Mouse (Mus musculus) midbrain, embryonic 10.5 days (tissue): Measurements from ENCODE around the gene Hist2h3c1. TPM values are rescaled to one million over a fixed set of nuclear protein-coding genes. Genes with fewer than 3 reads are reported as not detected.
A peak's percentile ranks its signal among the peaks of the same experiment; 100 is the strongest.
"Not testable (repeated sequence)": the region's sequence is repeated elsewhere in the genome, so short reads cannot be mapped to it uniquely, and the experiment has no call there.

Experiments used
- DNase-seq: peaks from one replicate; pipeline ENCODE4 v3.0.0-alpha.2; 2017; ENCODE audit warnings: low spot score
- H3K27ac ChIP-seq: fragments of 300-500 bp; sonication (generic); replicated peaks from 2 replicates; pipeline ENCODE4 v1.5.1; 2016; ENCODE audit warnings: mild to moderate bottlenecking
- H3K27me3 ChIP-seq: fragments of 300-500 bp; sonication (generic); 2 replicates; pipeline ENCODE4 v1.6.1; 2016; ENCODE audit warnings: low read depth, mild to moderate bottlenecking; ENCODE audit not compliant: poor library complexity, severe bottlenecking
- H3K36me3 ChIP-seq: fragments of 300-500 bp; sonication (generic); 2 replicates; pipeline ENCODE4 v1.6.1; 2016; ENCODE audit warnings: mild to moderate bottlenecking, moderate library complexity
- H3K4me1 ChIP-seq: fragments of 300-500 bp; sonication (generic); 2 replicates; pipeline ENCODE4 v1.6.1; 2016
- H3K4me3 ChIP-seq: fragments of 300-500 bp; sonication (generic); 2 replicates; pipeline ENCODE4 v1.5.1; 2016; ENCODE audit warnings: mild to moderate bottlenecking, moderate library complexity
- H3K9me3 ChIP-seq: fragments of 300-500 bp; sonication (generic); replicated peaks from 2 replicates; pipeline ENCODE4 v1.6.1; 2016; ENCODE audit warnings: mild to moderate bottlenecking
- WGBS: fragments of 180-500 bp; shearing (Covaris S2); methylation state at CpG from one replicate; pipeline ENCODE4 v1.1.7; 2016; 5-methylcytosine and 5-hydroxymethylcytosine counted together
- polyA plus RNA-seq: library from polyadenylated mRNA; unstranded; fragments of >200 nt; fragmentation: Nextera tagmentation; extraction: Ambion mirVana; gene quantifications from 2 replicates; pipeline ENCODE4 v1.2.1, GENCODE M21; 2016

Hist2h3c1 gene
- polyA plus RNA-seq, 1 experiment from 2014 or later = 0.70 TPM

DNA sequence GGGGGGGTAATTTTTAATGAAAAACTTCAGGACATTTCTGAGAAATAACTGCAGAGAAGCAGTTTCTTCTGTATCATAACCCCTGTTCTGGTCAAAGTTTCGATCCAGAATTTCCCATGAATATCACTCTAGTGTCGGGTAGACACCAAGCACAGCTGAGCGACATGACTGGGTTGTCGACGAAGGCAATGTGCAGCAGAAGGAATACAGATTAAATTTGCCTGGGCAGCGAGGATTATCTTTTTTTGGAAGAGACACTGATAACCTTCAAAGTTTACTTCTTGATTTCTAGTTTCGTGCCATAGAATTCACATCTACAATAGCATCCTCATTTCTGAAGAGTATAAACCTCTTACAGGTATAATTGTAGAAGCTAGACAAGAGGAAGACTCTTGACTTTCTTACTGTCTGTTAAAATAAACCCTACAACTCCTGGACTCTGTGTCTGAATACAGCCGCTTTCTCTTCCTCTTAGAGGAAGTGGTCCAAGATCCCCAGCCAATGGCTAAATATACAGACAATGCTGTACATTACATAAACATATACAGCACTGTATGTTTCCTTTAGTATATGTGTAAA is 19.7 kb downstream of the Hist2h3c1 start:
- H3K4me1 ChIP-seq = peaks cover 49% of the 10 kb centered on the region
- H3K27me3 ChIP-seq = no peaks in the 10 kb centered on the region
- peak overlapping the region; percentile 96 for H3K27ac ChIP-seq
- 91% methylated on average over 8 of the region's 8 CpGs for WGBS
- no peaks in the 10 kb centered on the region for H3K36me3 ChIP-seq
- no peaks in the 10 kb centered on the region for H3K9me3 ChIP-seq
- no peak for DNase-seq
- H3K4me3 ChIP-seq = no peak overlapping the region

DNA sequence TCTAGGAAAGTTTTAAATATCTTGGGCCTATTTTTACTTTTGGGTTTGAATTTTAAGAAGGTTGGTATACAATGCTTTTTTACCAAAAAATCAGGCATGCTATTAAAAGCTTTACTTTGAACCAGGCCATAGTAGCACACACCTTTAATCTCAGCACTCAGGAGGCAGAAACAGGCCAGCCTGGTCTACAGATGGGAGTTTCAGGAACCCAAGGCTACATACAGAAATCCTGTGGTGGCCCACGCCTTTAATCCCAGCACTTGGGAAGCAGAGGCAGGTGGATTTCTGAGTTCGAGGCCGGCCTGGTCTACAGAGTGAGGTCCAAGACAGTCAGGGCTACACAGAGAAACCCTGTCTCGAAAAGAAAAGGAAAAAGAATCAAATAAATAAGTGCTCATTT is 21.1 kb downstream of the Hist2h3c1 start:
- H3K4me1 ChIP-seq = peaks cover 35% of the 10 kb centered on the region
- 83% methylated on average over 4 of the region's 4 CpGs for WGBS

DNA sequence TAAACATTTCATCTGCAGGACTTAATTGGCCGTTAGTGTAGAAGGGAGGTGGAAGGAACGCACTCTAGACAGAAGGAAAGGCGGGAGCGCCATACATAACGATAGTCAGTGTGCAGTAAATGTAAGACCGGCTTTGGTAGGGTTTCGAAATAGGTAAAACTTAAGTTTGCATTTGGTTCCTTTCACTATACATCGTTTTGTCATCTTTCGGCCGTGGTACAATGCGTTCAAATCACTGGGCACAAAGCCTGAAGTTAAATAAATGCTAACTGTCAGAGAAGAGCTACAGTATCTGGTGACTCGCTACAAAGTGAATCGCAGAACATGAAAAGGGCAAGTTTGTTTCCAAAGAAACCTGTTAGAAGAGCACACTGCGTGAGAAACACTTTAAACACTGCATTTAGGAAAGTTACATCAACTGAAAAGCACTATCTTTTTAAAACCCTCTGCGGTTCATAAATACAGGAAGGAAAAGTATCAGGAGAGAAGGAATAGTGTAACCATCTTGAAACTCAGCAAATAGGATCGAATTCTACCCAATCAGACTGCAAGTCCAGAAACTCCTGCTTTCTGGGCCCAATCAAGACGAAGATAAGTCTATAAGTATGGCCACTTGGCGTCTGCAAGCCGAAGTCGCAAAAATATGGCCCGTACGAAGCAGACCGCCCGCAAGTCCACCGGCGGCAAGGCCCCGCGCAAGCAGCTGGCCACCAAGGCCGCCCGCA is 21.7 kb downstream of the Hist2h3c1 start, which contains the start of gene Hist2h3b:
TSS of gene Hist2h3b (plus strand) at position 604 of the 725 bp plus-strand sequence.
- Histone ChIP-seq H3K27me3 (no peaks in the 10 kb centered on the region), H3K9me3 (no peaks in the 10 kb centered on the region), H3K4me3 (peak within 1 kb of the TSS; percentile 68), H3K36me3 (no peaks in the 10 kb centered on the region), H3K4me1 (peaks cover 30% of the 10 kb centered on the region), H3K27ac (peak within 1 kb of the TSS; percentile 96)
- WGBS = 26% methylated on average over 30 of the region's 30 CpGs
- peak; percentile 81 for DNase-seq

More for the DNA sequence above, 21.1 kb downstream of the Hist2h3c1 start:
- Histone ChIP-seq H3K9me3 (no peaks in the 10 kb centered on the region), H3K27me3 (no peaks in the 10 kb centered on the region), H3K27ac (peak overlapping the region; percentile 96), H3K36me3 (no peaks in the 10 kb centered on the region), H3K4me3 (peak overlapping the region; percentile 51)
- no peak for DNase-seq

DNA sequence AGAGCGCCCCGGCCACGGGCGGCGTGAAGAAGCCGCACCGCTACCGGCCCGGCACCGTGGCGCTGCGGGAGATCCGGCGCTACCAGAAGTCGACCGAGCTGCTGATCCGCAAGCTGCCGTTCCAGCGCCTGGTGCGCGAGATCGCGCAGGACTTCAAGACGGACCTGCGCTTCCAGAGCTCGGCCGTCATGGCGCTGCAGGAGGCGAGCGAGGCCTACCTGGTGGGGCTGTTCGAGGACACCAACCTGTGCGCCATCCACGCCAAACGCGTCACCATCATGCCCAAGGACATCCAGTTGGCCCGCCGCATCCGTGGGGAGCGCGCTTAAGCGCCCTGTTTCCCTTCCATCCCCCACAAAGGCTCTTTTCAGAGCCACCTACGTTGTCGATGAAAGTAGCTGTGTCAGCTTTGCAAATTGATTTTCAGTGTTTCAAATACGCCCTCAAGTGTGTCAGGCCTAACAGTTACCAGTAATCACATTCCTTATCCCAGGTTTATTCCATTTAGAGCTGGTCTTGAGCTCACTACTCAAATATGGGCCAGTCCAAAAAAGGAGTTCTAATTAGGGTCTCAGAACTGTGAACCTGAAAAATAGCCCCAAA is 22.4 kb downstream of the Hist2h3c1 start:
- WGBS = under 1% methylated on average over 16 of the region's 44 CpGs
- H3K27me3 ChIP-seq, H3K36me3 ChIP-seq, H3K9me3 ChIP-seq: not testable (repeated sequence)
- Histone ChIP-seq H3K4me3 (peak overlapping the region; percentile 68), H3K4me1 (peaks cover 26% of the 10 kb centered on the region), H3K27ac (peak overlapping the region; percentile 96)
- DNase-seq = peak; percentile 48

DNA sequence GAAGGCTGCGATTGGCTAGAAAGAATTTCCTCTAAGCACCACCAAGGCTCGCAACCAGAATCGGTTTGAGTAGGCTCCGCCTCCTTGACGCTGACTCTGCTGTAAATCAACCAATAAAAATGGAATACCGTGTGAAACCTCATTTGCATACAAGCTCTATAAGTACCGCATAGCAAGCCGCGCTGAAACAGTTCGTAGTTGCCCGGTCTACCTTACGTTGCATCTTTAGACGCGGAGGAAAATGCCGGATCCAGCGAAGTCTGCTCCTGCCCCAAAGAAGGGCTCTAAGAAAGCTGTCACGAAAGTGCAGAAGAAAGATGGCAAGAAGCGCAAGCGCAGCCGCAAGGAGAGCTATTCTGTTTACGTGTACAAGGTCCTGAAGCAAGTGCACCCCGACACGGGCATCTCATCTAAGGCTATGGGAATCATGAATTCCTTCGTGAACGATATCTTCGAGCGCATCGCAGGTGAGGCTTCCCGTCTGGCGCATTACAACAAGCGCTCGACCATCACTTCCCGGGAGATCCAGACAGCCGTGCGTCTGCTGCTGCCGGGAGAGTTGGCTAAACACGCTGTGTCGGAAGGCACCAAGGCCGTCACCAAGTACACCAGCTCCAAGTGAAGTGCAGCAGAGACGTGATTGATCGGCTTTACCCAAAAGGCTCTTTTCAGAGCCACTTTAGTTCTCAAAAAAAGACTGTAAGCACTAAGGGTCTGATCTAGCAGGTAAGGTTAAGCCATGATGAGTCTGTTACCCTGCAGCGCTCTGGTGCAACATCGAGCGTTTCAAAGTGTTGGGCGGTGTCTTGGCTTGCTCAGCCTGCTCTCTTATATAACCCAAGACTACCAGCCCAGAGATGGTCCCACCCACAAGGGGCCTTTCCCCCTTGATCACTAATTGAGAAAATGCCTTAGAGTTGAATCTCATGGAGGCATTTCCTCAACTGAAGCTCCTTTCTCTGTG is 23.3 kb downstream of the Hist2h3c1 start, which contains the start of gene Hist2h2bb:
TSS of gene Hist2h2bb (plus strand) at position 242 of the 964 bp plus-strand sequence.
- WGBS = under 1% methylated on average over 45 of the region's 45 CpGs
- Histone ChIP-seq H3K9me3 (no peaks in the 10 kb centered on the region), H3K4me3 (peak within 1 kb of the TSS; percentile 68), H3K4me1 (peaks cover 17% of the 10 kb centered on the region), H3K27me3 (no peaks in the 10 kb centered on the region), H3K36me3 (no peaks in the 10 kb centered on the region), H3K27ac (peak within 1 kb of the TSS; percentile 96)
- peak; percentile 92 for DNase-seq

DNA sequence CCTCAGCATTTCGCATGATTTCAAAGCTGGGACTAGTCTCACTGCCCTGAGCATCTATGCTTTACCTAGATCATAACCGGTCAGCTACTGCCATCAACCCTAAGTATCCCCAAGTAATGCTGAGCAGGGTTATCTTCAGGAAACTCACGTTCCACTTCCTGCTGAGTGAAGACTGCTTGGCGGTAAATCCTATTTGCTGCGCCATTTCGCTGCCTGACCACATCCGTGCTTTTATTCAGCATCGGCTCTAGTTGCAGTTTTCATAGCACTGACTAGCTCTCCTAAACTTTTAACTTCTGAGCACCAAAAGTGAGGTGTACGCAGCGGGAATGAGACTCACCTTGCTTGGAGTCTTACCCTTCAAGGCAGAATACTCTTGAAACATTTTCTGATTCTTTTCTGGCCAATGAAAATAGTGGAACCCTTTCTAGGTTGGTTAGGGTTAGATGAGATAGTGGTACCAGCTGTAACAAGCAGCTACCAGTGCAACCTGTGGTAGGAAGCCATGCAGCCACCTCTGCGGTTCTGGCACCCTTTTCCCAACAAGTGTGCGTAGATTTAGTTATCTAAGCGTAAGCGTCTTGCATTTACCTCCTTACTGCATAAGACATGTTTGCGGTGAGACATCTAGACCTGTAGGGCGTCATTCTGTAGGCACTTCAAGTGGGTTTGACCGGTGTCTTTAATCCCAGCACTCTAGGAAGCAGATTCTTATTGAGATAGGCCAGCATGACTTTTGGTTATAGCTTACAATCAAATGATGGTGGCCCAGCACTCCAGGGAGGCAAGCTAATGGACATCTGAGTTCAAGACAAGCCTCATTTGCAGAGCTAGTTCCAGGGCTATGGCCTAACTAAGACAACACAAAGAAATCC is 27.3 kb downstream of the Hist2h3c1 start:
- H3K4me3 ChIP-seq = no peak overlapping the region
- no peaks in the 10 kb centered on the region for H3K9me3 ChIP-seq
- no peak for DNase-seq
- 90% methylated on average over 17 of the region's 17 CpGs for WGBS
- no peak overlapping the region for H3K27ac ChIP-seq
- H3K36me3 ChIP-seq = no peaks in the 10 kb centered on the region
- H3K27me3 ChIP-seq = peaks cover 9% of the 10 kb centered on the region; the same call in 1 of the 2 replicates
- H3K4me1 ChIP-seq = peaks cover 16% of the 10 kb centered on the region

DNA sequence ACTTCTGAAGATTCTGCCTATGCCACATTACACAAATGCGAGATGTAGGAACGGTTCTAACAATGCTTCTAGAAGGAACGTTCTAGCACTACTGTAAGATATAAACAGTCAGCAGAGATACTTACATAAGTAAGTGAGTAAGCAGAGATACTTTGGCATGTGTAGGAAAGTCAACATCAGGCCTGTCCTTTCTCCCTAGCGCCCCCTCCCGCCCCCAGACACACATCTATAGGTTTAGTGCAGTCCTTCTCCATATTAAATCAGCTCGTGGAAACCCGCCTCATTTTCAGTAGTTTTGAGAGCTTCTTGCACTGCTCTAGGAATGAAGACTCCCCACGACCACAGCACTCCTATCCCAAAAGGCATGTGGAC is 30.9 kb downstream of the Hist2h3c1 start:
- peaks cover 32% of the 10 kb centered on the region for H3K27me3 ChIP-seq
- H3K36me3 ChIP-seq = no peaks in the 10 kb centered on the region
- peak overlapping the region; percentile 60 for H3K4me3 ChIP-seq
- H3K9me3 ChIP-seq = no peaks in the 10 kb centered on the region
- H3K4me1 ChIP-seq = peaks cover 16% of the 10 kb centered on the region
- H3K27ac ChIP-seq = peak overlapping the region; percentile 90
- WGBS = 13% methylated on average over 8 of the region's 8 CpGs
- DNase-seq = no peak

DNA sequence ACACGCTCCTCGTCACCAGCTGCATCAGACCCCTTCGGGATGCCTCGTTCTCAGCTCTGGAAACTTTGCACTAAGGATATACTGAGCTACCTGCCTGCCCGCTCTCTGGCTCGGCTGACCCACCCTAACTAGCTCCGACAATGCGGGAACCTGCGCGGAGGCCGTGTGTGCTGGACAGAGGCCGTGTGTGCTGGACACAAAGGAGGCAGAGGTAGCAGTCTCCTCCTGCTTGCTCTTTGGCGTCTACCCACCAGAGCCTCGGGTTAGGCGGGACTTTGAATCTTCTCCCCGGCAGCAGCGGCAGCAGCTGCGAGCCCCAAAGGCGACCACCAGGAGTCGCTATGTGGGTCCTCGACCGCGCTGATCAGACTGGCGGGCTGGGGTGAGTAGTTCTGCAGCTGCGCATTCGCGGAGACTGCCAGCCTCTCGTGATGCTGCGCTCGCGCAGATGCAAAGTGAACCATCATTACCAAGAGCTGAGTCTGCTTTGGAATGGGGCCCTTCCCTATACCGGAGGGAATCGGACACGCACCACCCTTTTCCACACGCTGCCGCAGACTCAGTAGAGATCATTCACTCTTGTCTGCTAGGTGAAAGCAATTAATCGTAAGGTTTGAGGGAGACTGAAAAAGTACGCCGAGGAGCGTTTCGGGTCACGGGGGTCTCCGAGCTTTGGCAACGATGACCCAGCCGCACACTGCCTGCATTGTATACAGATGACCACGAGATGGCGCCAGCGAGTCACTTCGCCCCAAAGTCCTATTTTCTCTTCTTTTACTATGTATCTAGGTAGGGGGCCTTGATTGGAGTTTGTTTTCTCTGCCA is 31.5 kb downstream of the Hist2h3c1 start:
- WGBS = under 1% methylated on average over 49 of the region's 49 CpGs
- peak overlapping the region; percentile 90 for H3K27ac ChIP-seq
- no peaks in the 10 kb centered on the region for H3K36me3 ChIP-seq
- no peaks in the 10 kb centered on the region for H3K9me3 ChIP-seq
- peaks cover 16% of the 10 kb centered on the region for H3K4me1 ChIP-seq
- peak; percentile 95 for DNase-seq
- H3K27me3 ChIP-seq = peaks cover 38% of the 10 kb centered on the region
- H3K4me3 ChIP-seq = peak overlapping the region; percentile 60

DNA sequence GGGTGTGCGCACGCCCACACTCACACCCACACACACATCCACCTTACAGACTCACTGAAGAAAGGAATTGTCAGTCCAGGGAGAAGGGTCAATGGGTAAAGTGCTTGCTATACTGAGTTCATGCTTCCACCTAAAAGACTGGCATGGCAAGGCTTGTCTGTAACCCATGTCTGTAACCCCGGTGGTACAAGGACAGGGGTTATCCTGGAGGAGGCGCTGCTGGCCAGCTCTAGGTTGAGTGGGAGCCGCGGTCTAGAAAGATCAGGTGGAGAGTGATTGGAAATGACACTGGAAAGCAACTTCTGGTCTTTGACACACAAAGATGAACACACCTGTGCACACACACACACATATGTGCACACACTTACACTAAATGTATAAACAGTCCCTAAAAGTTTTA is 34.2 kb downstream of the Hist2h3c1 start:
- Histone ChIP-seq H3K27ac (no peak overlapping the region), H3K36me3 (no peaks in the 10 kb centered on the region), H3K4me1 (peaks cover 28% of the 10 kb centered on the region), H3K4me3 (no peak overlapping the region), H3K9me3 (no peaks in the 10 kb centered on the region), H3K27me3 (peaks cover 65% of the 10 kb centered on the region)
- WGBS = 56% methylated on average over 6 of the region's 6 CpGs
- no peak for DNase-seq

DNA sequence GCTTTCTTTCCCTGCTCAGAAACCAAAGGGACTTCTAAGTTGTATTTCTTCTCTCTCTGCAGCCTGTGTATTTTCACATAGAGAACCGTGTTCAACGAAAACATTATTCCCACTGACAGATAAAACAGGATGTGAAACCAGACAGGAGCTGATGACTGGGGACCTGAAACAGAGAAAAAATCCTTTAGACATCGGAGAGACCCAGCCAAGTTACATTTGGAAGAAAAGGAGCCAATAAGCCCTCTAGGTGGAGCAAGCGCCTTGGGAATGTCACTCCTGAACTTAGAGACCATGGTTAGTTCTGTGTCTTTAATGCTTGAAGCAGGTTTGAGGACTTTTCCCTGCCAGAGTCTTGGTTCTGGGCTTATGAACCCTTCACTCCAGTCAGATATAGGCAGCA is 38.0 kb downstream of the Hist2h3c1 start:
- H3K36me3 ChIP-seq = no peaks in the 10 kb centered on the region
- H3K27me3 ChIP-seq = peaks cover 62% of the 10 kb centered on the region
- peak; percentile 21 for DNase-seq
- H3K9me3 ChIP-seq = 0 out of 2 replicates have a peak, but pooled peaks cover 4% of the 10 kb centered on the region
- peak overlapping the region; percentile 29; the same call in 1 of the 2 replicates for H3K4me3 ChIP-seq
- no peak overlapping the region for H3K27ac ChIP-seq
- peaks cover 19% of the 10 kb centered on the region for H3K4me1 ChIP-seq
- 26% methylated on average over 4 of the region's 4 CpGs for WGBS

DNA sequence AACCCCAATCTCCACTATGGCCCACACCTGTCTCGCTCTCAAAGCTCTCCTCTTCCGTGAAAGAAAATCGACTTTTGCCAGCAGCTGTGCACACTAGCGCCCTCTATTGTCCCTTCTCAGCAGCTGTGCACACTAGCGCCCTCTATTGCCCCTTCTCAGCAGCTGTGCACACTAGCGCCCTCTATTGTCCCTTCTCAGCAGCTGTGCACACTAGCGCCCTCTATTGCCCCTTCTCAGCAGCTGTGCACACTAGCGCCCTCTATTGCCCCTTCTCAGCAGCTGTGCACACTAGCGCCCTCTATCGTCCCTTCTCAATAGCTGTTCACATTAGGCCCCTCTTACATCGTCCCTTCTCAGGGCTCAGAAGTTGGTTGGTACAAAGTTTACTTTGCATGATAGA is 40.8 kb downstream of the Hist2h3c1 start:
- not testable (repeated sequence) for H3K9me3 ChIP-seq, H3K36me3 ChIP-seq, H3K4me3 ChIP-seq, DNase-seq, H3K27ac ChIP-seq
- H3K4me1 ChIP-seq = peaks cover 19% of the 10 kb centered on the region
- 85% methylated on average over 11 of the region's 11 CpGs for WGBS
- peaks cover 39% of the 10 kb centered on the region for H3K27me3 ChIP-seq
